Mouse (Mus musculus) layer of hippocampus, postnatal 36 days (tissue): ENCODE data around the gene Dock8. TPM values are rescaled to one million over a fixed set of nuclear protein-coding genes. Genes with fewer than 3 reads are reported as not detected.

ENCODE experiments used
- DNase-seq, 2 experiments: peaks; one replicate each; pipeline ENCODE4 v3.0.0; 2022
- total RNA-seq, 2 experiments: library from RNA; stranded (reverse); gene quantifications; 2 replicates each; pipeline ENCODE4 v1.2.3; 2021

Gene Dock8
- total RNA-seq, 2 experiments from 2014 or later, result 2.9 to 3.8 TPM

DNA sequence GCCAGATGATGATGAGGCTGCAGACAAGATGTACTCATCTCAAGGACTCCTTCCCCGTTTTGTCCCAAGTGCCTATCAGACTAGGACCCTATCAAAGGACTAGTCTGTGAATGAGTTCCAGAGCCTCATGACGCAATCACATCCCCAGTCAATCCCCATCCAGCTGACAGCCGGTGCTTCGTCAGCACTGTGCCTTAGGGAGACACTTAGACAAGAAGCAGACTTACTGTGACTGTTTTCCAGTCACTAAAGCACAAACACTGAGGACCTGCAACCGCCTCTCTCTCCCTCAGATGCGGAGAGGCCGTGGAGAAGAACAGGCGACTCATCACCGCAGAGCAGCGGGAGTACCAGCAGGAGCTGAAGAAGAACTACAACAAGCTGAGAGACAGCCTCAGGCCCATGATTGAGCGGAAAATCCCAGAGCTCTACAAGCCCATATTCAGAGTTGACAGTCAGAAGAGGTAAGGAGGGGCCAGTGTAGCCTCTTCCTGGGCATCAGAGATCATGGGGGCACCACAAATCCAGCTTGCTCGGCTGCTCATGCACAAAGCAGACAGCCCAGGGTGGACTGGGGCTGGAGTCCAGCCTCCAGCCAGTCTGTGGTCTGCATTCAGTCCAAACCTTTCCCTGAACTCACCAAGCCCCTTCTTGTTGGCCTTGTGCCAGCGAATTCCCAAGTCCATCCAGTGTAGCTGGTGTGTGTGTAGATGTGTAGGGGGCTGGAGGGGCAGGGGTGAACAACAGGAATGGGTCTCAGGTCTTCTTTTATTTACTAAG lies 200.9 kb downstream of the Dock8 start:
- no peak for DNase-seq

DNA sequence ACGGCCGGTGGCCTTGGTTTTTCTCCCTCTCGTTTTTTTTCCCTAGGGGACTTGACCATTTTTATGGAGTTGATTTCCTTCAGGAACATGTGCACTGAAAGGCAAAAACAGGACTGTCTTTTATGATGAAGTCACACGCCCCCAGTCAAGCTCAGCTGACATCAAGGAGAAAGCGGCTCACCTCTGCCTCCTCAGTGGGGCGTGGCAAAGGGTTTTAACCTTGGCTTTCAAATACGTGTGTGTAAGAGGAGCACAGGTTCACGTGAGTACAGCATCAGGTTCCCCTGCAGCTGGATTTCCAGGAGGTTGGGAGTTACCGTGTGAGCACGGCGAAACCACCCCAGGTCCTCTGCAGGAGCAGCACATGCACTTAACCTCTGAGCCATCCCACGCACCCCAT lies 203.7 kb downstream of the Dock8 start:
- DNase-seq, result no peak

- DNase-seq, result no peak
Measured at GRCm38 (mm10) chr19:25206969-25207368, 207.6 kb downstream of the Dock8 start.

GRCm38 (mm10) chr19:25207731-25208361 lies 208.5 kb downstream of the Dock8 start:
- peak; percentile 3 to 27 for DNase-seq

GRCm38 (mm10) chr19:25208596-25209110 lies 209.3 kb downstream of the Dock8 start:
- no peak for DNase-seq

DNA sequence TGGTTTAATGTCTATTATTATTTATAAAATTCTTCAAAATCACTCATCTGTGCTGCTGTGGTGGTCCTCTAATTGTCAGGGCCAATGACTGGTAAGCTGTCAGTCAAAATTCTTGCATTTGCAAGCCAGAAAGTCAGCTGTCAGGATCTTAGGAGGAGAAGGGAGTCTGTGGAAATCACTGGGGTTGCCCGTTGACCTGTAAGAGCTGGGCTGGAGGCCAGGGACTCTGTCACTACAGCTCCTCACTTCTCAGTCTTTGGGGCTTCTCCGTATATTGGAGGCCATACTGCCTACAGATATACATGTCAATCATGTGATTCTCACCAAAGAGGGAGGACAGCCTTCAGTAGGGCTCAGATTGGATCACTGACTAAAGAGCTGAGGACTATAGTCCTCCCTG lies 221.3 kb downstream of the Dock8 start:
- DNase-seq, result no peak

DNA sequence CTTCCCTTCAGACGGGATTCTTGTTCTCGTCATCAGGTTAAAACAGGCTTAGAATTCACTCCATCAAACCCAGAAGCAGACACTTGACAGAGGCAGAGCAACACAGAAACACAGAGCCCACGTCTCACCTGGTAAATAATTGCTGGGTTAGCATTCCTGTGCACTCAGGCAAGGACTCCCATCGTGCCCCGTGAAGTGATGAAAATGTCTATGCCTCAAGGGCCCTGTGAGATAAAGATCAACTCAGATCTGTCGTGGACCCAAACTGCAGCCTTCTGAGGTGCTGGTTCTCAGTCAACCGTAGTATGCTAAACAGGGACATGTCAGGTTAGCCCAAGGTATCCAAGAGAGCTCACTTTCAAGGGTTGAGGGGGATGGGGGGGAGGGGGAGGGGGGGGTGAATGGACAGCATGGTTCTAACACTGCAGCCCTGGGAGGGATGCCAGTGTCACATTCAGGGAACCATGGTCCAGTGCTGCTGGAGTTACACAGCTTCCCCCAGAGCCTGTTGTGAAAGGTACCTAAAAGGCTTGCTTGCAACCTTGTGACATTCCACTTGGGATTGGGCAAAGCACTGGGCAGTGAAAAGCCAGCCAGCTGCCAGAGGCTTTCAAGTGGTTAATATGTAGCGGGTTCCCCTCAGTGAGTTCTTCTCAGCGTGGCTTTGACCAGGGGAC lies 222.8 kb downstream of the Dock8 start:
- DNase-seq, result no peak

GRCm38 (mm10) chr19:25230058-25230974 lies 231.0 kb downstream of the Dock8 start:
- no peak for DNase-seq

- no peak for DNase-seq
Measured at GRCm38 (mm10) chr19:25230975-25231334, 231.6 kb downstream of the Dock8 start.

DNA sequence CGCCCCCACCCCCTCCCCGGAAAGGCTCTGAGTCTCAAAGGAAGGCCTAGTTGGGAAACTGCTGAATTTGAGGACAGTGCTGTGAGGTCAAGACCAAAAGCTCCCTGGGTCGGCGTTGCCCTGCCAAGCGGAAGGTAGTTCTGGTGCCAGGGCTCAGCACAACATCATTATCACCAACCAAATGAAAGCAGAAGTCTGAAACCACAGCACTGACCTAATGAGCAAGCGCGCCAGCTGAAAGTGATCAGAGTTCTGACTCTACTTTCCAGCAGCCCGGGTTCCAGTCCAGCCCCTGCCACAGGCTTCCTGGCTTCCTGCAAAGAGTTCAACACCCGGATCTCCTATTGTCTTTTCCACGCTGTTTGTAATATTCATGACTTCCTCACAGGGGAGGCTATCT lies 232.7 kb downstream of the Dock8 start:
- DNase-seq, result no peak

DNA sequence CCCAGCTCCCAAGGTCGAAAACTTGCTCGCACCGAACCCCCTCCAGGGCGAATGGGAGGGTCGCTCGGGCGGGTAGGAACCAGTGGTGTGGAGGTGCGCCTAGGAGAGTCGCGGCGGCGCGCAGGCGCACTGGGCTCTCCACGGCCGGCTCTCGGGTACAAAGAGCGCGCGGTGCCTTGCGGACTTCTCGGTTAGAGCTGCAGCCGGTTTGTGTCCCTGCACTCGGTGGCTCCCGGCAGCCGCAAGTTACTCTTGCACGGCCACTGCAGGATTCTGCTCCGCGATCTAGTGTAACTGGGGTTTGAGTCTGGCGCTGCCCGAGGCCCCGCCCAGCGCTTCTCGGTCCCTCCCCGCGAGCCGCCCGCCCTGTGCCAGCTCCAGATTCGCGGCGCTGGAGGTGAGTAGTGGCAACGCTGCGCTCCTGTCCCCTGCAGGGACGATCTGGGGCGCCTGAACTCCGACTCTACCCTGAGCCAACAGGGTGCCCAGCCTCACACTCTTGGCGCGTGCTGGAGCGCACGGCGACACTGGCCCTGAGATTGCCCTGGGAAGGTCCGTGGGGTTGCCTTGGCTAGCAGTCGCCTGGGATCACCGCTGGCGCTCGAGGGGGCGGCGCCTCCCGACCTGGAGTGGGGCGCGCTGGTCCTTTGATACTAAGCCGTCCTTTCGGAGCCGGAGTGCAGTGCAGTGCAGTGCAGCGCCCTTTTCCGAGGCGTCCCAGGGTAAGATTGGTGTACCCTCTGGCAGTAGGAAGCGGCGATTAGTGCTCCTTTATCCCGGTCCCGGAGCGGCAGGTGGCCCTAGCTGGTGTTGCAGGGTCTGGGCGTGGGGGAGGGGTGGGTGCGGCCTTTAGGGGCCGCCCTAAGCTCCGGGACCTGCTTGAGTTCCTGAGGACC lies 237.5 kb downstream of the Dock8 start, which contains the start of gene Kank1:
TSS of gene Kank1 (plus strand) at position 380 of the 896 bp plus-strand sequence.
- DNase-seq, result peak; percentile 64 to 67

DNA sequence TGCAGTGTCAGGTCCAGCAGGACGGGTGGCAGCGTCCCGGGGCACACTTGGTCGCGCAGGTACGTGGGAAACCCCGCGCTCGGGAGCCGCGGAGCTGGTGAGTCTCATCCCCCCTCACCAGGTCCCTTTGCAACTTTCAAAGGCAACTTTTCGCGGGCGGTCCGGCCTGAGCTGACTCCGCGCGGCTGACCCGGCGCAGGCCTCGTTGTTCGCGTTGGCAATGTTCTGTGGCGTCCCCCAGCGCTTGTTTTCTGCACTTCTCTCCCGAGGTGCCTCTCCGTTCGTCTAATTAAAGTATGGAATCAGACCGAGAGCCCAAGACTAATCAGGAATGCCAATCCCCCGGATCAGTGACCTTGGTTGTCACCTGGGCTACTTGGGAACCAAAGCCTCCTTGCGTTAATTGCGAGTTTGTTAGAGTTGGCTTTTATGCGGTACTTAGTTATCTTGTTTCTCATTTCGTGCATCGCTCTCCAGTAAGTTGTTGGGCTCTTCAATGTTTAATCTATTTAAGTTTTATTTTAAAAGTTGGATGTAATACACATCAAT lies 238.2 kb downstream of the Dock8 start:
- peak; percentile 16 to 29 for DNase-seq

- DNase-seq, result no peak
Measured at GRCm38 (mm10) chr19:25238121-25238520, 238.8 kb downstream of the Dock8 start.

- DNase-seq, result no peak
Measured at GRCm38 (mm10) chr19:25243566-25243965, 244.2 kb downstream of the Dock8 start.

GRCm38 (mm10) chr19:25246062-25246461 lies 246.7 kb downstream of the Dock8 start:
- DNase-seq, result no peak

- DNase-seq, result no peak
Measured at GRCm38 (mm10) chr19:25247858-25248552, 248.7 kb downstream of the Dock8 start.

- no peak for DNase-seq
Measured at GRCm38 (mm10) chr19:25249230-25249629, 249.9 kb downstream of the Dock8 start.

GRCm38 (mm10) chr19:25251610-25252140 lies 252.3 kb downstream of the Dock8 start:
- DNase-seq, result no peak
